Mouse (Mus musculus) adrenal gland (tissue): ENCODE measurements at regions not wholly inside any gene's neighbourhood (a gene's known extent, or its start where the extent isn't known, plus 50 kb on each side); places are given as distances from the start of the nearest gene placed in this dataset.

Source experiments
- intact Hi-C: fragments of 180-260 bp; cut with DNase I; formaldehyde crosslinking; loops from one replicate; pipeline ENCODE4 v1.15.1; 2025

DNA sequence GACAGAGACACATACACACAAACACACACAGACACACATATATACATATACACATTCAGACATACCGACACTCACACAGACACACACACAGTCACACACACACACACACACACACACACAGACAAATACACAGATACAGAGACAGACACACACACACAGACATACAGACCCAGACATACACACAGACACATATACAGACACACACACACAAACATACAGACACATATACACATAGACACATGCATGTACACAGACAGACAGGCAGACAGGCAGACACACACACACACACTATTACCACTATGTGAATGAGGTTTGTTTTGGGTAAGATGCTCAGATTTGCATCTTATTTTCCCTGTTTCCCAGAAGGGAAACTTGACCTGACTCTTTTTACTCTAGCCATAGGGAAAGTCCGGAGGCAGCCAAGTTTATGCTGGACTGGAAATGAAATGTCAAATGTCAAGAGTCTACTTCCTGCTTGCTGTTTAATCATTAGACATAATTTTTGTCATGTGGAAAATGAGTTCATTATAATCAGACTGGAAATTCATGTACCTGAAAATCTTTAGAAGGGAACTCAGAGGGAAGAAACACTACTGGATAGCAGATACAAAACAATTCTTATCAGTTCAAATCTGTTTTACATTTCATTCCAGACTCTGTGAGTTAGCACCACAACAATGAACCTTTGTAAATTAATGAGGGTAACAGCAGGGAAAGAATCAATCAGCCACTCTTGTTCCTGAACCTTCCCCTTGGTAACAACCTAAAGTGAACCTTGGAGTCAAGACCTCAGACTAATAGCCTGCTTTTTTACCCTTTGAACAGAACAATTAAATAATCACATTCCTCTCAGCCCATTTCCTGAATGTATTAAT lies 651.1 kb downstream of the Gsdmc2 start:
- intact Hi-C loops = no loop called here

DNA sequence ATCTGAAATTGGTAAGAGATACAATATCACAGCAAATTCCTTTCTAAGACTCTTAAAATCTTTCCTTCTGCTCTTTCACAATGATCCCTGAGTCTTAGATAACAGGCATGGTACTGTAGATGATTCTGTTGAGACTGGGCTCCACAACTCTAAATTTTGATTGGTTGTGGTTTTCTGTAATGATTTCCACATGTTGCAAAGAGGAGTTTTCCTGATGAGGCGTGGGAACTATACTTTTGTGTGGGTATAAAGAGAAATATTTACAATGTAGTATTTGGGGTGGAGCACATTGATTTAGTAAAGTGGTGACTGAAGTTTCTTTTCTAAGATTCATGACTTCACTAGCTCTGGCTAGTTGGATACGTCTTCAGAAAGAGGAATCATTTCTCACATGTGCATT lies 653.2 kb downstream of the Gsdmc2 start:
- intact Hi-C loops = no loop called here

DNA sequence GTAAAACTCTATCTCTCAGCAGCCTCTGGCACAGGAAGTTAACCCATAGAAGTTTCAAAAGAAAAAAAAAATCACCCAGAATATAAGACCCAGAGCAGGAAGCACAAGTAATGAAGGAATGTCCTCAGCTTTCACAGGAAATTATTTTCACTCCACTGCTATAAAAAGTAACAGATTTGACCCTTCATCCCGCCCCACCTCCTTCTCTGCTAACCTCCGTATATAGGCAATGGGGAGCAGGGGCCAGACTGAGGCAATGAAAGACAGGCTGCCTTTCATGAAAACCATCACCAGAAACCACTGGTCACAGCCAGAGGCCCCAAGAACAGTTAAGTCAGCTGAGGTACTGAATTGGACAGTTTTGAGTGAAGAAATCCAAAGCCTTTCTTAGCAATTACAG lies 654.9 kb downstream of the Gsdmc2 start:
- intact Hi-C loops = no loop called here

DNA sequence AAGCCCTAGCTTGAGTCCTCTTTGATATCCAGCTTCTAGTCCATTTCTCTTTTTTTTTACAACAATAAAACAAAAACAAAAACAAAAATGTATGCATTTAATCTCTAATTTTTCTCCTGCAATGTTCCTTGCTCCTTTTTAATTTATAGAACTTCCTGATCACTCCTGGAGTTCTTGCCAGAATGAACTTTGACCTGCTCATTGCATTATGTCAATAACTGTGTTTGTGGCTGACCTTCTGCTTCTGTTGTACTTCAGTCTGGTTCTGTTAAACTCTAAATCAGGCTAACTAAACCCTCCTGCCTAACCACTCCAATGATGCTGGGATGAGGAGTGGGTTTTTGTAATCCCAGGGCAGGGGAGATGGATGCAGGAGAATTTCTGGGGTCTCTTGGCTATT lies 674.0 kb downstream of the Gsdmc2 start:
- intact Hi-C loops = no loop called here

DNA sequence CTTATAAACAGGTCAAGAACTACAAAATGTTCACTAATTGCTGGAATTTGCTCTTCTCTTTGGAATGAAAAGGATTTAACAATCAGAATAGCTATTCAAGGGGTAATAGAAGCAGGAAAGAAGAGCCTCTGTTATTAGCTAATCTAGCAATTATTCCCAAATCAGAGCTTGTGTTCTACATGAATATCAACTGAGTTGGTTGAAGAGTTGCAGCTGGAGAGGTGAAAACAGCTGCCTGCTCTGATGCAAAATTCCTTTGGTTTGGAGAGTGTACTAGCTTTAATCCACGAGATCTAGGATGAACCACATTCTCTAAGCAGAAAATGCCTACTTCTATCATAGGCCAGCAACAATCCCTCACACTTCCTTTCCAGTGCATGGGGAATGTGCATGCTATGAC lies 674.8 kb downstream of the Gsdmc2 start:
- intact Hi-C loops = no loop called here

DNA sequence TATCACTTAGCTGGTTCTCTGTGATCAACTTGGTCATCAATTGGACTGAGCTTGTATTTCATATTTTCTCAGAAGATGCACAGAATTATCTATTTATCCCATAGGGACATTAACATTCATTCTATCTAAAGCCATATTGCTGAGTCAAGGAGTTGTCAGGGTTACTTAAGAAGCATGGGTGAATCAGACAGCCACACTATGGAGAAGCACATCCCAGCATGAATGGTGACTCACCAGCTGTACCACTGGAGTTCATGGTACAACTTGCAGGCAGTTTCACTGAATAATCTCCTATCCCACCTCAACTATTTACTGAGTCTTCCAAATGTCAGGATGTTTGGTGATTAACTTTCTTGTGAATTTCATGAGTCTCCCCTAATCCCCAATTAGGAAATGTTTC lies 678.6 kb downstream of the Gsdmc2 start:
- intact Hi-C loops = no loop called here

DNA sequence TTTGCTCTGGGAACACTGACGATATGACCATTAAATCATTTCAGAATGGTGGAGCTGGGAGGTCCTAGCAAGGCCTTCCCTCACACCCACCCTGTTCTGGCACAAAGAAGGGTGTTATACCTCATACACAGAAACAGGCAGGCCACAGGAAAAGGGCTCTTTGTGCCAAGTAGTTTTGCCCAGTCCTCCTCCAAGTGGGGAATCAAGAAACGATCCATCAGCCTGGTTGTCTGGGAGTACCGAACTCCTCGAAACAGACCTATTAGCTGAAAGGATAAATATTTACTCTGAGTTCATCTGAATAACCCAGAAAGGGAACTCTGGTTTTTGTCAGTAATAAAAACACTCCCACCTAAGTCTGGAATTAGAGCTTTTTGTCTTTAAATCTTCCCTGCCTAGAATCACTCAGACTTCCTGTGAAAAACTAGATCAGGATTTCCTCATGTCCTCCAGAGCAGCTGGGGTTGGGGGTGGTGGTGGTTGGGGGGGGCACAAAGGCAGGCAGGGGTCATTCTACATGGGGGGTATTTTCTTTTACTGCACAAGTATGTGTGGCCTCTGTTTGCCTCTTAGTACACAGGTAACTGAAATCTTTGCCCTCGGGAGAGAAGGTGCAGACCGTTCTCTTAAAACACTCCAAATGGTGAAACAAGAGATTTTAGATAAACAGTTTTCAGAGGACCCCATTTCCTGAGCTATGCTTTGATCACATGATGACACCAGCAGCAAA lies 681.3 kb downstream of the Gsdmc2 start:
- intact Hi-C loops = no loop called here

DNA sequence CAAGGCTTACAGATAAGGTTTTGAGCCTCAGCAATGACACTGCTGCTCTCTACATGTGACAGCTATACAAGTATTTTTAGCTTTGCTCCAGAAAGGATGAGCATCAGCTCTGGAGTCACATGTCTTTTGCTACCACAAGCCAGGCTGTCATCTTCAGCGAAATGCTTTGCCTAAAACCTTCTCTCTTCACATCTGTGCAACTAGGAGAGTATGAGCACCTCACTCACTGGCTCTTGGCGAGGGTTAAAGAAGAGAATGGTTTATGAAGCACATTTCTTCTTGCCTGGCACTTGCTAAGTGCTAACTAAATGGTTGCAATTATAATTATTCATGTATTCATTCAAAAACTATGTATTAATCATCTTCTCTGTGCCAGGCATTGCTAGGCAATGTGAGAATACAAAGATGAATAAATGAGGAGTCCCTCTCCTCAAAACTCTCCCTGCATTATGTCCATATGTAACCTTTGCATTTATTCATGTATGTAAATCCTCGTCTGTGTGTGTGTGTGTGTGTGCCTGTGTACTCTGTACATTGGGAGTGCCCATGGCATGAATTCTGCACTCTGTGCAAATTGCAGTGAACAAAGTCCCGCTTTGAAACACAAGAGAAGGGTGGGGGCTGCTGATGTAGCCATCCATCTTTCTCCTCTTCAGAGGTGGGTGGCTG lies 682.0 kb downstream of the Gsdmc2 start:
- intact Hi-C loops = no loop called here

DNA sequence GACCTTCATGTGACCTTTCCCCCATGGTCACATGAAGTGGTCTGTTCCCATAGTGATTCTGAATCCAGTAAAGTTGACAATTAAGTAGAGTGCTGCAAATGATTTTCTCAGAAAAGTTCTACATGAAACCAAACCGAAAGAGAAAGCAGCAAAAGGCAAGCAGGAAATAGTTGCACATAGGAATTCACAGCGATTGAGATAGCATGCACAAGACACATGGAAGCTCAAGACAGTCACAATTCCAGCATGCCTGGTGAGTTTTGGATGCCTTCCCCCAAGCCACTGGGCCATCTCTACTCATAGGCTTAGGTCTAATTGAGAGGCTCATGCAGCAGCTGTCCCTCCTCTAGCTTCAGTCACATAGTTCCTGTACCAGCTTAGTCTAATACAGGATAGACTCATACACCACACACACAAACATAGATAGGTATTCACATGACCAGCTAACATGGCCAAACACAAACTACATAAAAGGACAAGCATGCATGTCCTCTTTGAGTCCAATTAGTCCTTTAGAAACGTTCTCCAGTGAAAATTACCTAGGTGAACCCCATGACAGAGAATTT lies 721.8 kb downstream of the Gsdmc2 start:
- intact Hi-C loops = no loop called here

DNA sequence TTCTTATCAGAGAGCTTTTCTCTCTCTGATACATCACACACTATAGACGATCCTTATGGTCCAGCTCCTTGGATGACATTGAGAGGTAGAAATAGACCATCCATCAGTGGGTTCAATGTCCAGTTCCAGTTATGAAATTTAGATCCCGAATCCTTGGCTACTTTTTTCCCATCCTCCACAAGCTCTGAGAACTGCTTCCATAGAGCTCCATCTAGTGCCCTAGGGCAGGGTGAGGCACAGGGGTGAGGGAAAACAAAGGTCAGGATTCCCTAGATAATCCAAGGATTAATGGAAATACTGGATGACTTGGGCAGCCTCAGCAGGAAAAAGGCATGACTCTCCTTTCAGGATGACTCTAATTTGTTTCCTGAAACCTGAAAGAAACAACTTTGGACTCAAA lies 732.1 kb downstream of the Gsdmc2 start:
- intact Hi-C loops = loop anchor here (5.0 kb wide), 1 partner anchor 1131 kb away; no protein-coding TSS in a partner anchor

DNA sequence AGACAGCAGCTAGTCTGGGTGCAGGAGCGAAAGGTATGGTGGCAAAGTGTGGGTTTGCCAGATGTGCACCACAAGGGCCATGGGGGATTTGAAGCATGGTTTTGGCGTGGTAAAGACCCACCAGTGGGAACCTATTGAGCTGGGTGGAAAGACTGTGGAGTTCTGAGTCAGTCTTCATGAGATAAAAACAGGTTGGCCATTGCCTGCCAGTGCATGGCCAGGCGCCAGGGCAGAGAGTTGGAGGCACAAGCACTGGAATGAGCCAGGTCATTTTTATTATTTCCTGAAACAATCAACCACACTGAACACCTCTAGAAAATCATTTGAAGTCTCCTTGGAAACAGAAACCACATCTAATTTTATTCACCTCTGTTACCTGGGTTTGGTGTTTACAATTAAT lies 744.9 kb downstream of the Gsdmc2 start:
- intact Hi-C loops = no loop called here

DNA sequence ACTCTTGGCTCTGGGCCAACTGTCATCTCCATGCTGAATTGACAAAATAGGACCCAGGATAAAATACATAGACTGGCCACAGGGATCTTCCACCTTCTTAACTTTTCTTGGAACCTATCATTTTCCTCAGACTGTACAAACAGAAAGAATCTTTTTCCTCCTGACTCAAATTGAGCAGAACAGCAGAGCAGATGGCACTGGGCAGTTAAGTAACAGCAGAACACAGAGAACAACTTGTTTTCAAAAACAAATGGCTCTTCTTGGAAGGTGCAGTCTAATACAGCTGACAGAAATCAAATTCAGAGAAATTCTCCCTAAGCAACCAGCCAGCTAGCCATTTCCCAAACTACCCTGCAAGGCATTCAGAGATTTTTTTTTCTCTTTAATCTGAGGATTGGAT lies 763.0 kb downstream of the Gsdmc2 start:
- intact Hi-C loops = no loop called here

DNA sequence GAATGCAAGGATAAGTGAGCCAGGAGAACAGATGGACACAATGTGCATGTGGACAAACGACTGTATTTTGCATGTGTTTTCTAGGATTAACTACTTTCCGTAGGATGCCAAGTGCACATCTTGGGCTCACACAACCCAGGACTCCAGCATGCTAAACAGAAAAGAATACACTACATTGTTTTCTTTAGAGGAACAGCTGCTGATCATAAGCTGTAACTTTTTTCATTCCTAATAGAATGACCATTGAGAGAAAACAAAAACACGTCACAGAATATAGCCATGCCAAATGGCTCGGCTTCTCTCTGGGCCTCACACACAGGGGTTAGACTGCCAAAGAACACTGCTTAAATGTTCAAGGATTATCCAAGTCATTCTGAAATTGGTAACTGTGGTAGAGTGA lies 765.2 kb downstream of the Gsdmc2 start:
- intact Hi-C loops = no loop called here

DNA sequence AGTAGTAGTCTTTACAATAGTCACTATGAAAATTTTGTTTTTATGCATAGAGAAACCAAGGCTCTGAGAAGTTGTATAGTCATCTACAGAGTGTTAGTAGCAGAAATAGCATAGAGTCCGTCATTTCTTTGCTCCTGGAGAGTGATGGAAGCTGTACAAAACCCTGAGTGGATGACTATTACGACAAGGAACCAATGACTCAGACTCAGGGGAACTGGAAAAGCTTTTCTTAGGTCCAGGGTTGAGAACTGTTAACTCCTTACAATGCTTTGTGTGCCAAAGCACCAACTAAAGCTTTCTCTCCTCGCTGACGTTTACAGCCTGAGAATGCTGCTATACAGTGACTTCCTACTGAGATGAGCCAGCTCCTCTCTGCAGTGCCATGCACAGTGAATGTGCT lies 773.1 kb downstream of the Gsdmc2 start:
- intact Hi-C loops = no loop called here

DNA sequence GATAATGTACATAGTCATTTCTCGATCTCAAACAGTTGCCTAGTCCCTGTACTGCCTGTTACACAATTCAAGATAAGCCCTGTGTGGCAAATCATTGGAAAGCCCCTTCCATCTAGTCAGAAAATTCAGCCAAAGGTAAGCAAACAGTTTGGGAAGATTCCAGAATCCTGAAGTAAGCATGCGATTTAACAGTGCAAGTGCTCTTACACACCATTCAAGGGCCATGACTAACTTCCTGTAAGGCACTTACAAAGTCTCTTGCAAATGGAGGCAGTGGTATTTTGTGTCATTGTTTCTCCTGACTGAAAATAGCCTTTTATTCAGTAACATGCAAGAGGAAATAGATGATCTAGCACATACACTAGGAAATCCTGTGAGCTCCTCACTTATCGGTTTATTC lies 777.9 kb downstream of the Gsdmc2 start:
- intact Hi-C loops = no loop called here

DNA sequence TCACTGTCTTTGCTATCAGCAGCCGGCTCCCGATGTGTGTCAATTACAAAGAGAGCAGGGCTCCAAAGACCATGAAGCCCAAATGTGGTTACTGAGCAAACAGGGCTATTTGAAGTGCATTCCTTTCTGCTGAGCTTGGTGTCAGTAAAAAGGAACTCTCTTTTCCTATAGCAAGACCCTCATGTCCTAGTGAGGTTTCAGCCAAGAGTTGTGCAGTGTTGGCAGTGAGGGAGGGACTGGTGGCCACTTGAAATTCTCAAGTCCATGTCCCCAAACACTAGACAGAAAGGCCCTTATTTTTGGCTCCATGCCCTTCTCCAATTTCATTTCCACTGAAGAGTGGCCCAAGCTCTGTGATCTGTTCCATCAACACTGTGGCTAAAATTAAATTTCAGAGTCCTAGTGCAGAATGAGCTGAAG lies 778.9 kb downstream of the Gsdmc2 start:
- intact Hi-C loops = no loop called here

DNA sequence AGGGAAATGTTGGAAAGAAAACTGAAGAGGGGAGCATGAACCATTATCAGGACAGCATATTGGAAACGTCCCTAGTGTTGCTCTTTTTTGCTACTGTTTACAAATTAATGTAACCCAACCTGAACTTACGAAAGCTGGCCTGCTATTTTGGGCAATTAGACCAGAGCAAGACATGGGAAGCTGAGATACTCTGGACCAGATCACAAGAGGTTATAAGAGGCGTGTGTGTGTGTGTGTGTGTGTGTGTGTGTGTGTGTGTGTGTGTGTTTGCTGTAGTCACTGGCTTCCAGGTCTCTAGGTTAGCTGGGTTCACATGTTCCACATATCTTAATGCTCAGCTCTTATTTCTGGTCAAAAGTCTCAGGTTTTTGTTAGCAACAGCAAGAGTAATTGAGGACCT lies 783.1 kb downstream of the Gsdmc2 start:
- intact Hi-C loops = no loop called here

DNA sequence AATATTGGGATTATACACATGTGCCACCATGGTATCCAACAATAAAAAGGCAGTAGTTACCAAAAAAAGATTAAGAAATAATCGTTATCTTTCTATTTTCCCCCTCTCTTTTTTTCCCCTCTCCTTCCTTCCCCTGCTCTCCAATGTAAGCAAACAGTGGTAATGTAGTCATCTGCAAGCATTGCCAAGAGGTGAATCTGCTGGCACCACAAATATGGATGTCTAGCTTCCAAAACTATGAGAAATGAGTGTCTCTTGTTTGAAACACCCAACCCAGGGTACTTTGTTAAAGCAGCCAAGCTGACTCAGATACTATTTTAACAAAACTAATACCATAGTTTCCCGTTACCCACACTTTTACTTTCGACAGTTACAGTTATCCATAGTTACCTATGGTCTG lies 784.2 kb downstream of the Gsdmc2 start:
- intact Hi-C loops = no loop called here

DNA sequence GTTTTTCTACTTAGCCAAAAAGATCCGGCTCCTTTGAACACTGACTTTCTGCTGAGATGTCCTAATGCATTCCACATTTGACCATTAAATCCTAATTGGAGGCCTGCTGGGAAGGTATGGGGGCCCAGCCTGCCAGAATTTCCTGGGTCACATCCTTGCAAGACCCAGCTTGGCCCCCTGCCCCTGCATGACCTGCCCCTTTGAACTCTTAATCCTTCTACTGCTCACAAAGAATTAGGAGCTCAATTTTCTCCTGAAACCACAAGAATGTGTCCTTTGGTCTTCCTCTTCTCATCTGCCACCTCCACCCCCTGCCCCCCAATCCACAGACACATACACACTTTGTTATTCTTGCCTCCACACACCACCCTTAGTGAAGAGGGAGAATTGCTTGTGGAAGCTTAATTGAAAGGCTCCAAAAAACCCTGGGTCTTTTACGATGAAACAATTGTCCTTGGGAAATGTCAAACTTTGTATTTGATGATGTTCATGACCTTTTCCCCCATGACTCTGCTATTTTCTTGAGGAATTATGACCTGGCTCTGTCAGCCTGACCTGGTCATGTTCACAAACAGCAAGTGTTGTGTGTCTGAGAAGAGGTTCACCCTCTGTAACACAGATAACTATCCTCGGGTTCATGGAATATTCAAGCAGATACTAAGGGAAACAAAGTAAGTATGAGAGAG lies 792.3 kb downstream of the Gsdmc2 start:
- intact Hi-C loops = no loop called here

DNA sequence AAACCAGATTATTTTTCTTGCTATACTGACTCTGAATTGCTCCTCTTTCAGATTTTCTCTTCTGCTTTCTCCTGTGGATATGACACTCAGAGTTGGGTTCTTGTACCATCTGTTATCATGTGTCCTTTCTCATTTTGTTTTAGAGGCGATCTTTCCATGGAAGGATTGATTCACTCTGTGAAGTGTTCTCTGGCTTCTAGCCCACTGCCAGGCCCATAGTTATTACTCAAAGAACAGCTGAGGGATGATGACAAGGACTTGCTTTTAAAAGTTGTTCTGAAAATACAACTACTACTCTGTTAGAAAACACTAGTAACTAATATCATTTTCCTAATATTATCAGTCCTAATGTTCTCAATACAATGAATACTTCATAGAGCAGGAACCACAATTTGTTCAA lies 794.9 kb downstream of the Gsdmc2 start:
- intact Hi-C loops = no loop called here

DNA sequence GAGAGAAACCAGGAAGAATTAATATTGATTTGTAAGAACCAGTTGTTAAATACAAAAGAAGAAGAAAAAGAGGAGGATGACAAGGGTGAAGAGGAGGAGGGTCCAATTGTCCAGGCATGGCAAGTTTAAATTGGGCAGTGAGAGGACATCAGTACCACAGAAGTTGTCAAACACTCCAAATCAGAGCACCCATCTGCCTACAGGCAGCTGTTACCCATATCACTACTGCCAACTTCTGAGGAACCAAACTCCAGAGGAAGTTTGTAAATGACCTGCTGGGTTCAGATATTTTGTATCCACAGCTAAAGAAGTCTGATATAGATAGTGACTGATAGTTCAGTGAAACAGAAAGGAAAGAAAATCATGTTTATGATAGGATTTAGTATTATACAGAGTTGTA lies 802.6 kb downstream of the Gsdmc2 start:
- intact Hi-C loops = no loop called here
